Mouse (Mus musculus): ENCODE measurements around the gene C1qbp.
A peak's percentile ranks its signal among the peaks of the same experiment; 100 is the strongest.

Gene C1qbp

DNA sequence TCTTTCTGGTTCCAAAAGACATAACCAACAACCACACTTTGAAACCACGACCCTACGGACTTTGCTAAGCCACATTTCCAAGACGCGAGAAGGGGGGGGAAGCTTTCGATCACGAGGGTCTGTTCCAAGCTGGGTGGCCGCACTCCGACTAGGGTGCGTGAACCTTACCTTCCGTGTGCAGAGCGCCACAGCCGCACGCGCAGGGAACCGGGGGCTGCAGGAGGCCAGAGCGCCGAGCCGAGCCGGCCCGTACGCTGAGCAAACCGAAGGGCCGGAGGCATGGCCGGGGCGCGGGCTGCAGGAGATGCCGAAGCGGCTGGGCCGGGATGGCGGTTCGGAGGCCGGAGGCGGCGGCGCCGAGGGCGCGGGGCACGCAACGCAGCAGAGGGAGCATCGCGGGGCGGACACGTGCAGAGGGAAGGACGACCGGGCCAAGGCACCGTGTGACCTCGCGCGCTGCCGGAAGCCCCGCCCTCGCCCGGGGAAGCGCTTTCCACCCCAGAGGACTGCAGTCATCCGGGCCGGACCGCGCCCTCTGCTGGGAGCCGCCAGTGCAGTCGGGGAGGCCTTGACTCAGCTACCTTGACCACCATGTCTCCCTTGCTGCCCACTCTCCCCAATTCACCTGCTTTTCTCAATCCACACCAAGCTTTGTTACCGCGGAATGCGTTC lies at the start of gene C1qbp:
Gene C1qbp, minus strand, starts transcription at position 470 of the 672 bp plus-strand sequence.
- DNase-seq (ENCODE audit: low spot score in 2 of 2), result peak; percentile 94 to 95

- DNase-seq (ENCODE audit: low spot score in 2 of 2), result no peak
Observed at GRCm38 (mm10) chr11:71032070-71032469, 49.2 kb upstream of the C1qbp start.

- DNase-seq (ENCODE audit: low spot score in 2 of 2), result no peak
Observed at GRCm38 (mm10) chr11:71029403-71030118, 46.7 kb upstream of the C1qbp start.

DNA sequence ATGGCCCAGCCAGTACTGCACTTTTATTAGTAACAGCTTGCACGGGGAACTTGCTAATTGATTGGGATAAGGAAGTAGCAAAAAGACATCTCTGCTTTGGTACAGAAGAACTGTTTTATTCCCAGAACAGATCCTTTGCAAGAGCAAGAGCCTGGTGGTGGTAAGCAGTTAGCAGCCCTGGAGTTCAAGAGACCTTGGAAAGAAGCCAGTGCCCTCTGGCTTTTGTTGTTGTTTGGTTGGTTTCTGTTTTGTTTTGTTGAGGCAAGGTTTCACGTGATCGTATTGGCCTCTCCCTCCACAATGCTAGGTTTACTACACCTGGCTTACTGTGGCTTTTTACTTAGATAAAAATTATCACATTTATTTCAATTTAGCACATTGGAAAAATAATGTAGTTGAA lies 45.5 kb upstream of the C1qbp start:
- no peak for DNase-seq (ENCODE audit: low spot score in 2 of 2)

- peak; percentile 99 to 100 for DNase-seq (ENCODE audit: low spot score in 2 of 2)
Observed at GRCm38 (mm10) chr11:71019201-71020068, 36.6 kb upstream of the C1qbp start, which contains the start of the genes Mis12 and Derl2. Mis12 (plus strand) TSS chr11:71019611. Derl2 (minus strand) TSS chr11:71019841.

DNA sequence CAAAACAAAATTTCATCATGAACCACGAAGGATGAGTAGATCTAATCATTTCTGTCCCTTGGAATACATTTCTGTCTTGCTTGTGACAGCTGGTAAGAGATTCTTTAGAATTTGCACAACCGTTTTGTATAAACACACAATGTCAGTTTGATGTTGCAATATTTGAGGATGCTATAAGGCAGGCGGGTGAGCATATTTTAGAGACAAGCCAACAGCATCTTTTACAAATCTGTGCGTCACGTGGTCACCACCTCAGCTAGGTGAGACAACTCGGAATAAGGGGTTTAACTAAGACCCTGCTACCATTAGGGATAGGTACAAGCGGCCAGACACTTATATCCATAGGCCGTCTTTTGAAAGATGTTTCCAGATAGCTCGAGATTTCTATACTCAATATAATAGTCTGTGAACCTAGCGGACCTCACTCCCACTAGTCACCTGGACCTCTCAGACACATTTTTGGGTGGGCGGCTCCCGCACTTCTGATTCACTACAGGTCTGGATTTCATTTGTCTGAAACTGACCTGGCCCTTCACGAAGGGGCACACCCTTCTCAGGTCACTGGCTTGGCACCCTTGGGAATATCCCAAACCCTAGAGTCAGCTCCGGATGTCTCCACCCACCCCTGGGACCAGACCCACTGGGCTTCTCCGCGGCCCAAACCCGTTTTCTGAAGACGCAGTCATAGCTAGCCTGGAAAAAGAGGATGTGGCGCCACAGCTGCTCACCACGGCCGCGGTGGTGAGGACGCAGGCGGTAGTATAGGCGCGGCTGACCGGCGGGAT lies 35.8 kb upstream of the C1qbp start:
- no peak for DNase-seq (ENCODE audit: low spot score in 2 of 2)

DNA sequence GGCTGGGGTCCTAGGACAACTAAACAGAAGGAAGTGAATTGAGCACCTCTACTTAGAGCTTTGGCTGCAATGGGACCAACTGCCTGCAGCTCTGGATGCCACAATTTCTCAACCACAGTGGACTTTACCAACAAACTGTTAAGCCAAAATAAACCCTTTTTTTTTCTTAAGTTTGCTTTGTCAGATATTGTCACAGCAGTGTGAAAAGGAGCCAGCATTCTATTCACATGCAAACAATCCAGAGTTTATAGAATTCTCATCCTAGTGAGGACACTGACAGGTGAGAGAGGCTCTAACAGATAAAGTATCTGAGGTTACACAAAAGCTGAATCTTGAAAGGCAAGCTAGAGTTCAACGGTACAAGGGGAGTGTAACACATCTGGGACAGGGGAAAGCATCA lies 34.2 kb upstream of the C1qbp start:
- DNase-seq (ENCODE audit: low spot score in 2 of 2), result no peak

GRCm38 (mm10) chr11:71012743-71013142 lies 29.9 kb upstream of the C1qbp start:
- DNase-seq (ENCODE audit: low spot score in 2 of 2), result no peak

- no peak for DNase-seq (ENCODE audit: low spot score in 2 of 2)
Observed at GRCm38 (mm10) chr11:71008321-71008720, 25.5 kb upstream of the C1qbp start.

- no peak for DNase-seq (ENCODE audit: low spot score in 2 of 2)
Observed at GRCm38 (mm10) chr11:71007831-71008230, 25.0 kb upstream of the C1qbp start.

GRCm38 (mm10) chr11:71007026-71007425 lies 24.2 kb upstream of the C1qbp start:
- no peak for DNase-seq (ENCODE audit: low spot score in 2 of 2)

GRCm38 (mm10) chr11:71005046-71005445 lies 22.2 kb upstream of the C1qbp start:
- no peak for DNase-seq (ENCODE audit: low spot score in 2 of 2)

- peak; percentile 99 for DNase-seq (ENCODE audit: low spot score in 2 of 2)
Observed at GRCm38 (mm10) chr11:71004316-71004773, 21.5 kb upstream of the C1qbp start, which contains the start of gene Dhx33. Dhx33 (minus strand) TSS chr11:71004437.

DNA sequence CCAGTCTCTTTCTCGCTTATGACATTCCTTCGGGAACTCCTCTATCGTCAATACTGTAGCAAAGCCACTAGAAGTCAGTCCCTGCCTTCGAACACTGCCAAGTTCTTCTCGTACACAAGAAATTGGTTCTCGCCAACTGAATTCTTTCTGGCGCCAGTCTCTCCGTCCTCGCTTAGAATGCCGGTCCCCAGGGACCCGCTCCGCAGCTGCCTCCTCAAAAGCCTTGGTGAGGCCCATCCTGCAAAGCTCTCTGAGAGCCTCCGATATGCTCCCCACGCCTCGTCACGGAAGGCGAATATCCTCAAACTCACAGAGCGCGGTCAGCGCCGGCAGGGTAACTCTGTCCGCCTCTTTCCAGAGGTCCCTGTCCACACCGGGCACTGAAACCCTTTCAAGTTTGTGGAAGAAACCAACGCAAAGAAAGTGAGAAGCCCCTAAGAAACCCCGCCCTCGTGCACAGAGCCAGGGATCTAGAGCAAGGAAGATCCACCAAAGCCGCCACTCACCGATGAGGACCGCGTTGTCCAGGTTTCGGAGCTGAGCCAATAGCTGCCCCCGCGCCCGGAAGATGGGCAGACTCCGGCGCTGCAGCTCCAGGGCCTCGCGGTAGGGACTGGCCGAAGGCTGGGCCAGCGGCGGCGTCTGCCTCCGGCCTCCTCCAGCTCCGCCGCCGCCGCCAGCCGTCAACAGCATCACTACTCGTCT lies 20.9 kb upstream of the C1qbp start:
- DNase-seq (ENCODE audit: low spot score in 2 of 2), result peak in 1 of 2 experiments; percentile 70

DNA sequence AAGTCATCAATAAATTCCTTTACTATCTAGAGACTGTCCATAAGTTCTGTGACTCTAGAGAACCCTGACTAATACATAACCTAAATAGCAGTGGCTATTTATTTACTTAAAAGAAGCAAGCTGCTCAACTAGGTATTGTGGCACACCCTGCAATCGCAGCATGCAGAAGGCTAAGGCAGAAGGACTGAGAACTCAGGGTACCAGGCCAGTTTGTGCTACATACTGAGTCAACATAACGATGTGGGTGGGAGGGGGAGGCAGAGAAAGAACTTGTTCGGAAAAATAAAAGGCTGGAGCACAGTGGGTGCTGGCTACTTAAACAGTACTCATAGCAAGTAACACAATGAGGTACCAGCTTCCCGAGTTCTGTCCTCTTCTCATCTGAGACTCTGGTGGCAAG lies 18.3 kb upstream of the C1qbp start:
- no peak for DNase-seq (ENCODE audit: low spot score in 2 of 2)

- no peak for DNase-seq (ENCODE audit: low spot score in 2 of 2)
Observed at GRCm38 (mm10) chr11:70982030-70982429, 796 bp downstream of the C1qbp start.

DNA sequence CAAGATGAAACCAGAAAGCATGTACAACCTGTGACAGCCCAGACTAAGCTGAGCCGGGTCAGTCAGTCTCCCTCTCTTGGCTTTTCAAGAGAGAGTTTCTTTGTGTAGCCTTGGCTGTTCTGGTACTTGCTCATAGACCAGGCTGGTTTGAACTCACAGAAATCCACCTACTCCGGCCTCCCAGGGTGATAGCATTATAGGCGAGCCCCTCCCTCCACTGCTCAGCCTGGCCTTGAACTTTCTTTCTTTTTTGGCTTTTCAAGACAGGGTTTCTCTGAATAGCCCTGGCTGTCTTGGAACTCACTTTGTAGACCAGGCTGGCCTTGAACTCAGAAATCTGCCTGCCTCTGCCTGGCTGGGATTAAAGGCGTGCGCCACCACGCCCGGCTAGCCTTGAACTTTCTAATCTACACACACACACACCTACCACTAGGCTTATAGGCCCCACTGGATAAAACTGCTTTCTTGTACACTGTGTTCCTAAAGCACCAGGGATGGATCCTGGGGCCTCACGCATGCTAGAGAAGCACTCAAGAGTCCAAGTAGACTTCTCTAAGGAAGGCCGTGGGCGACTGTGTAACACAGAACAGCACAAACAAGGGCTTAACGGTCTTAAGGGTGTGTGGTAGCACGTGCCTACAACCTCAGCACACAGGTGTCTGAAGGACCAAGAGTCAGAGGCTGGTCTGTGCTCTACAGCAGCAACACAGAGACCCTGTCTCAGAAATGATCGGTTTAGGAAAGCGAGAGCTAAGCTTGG lies 1.9 kb downstream of the C1qbp start:
- DNase-seq (ENCODE audit: low spot score in 2 of 2), result no peak

GRCm38 (mm10) chr11:70980232-70980631 lies 2.6 kb downstream of the C1qbp start:
- no peak for DNase-seq (ENCODE audit: low spot score in 2 of 2)

DNA sequence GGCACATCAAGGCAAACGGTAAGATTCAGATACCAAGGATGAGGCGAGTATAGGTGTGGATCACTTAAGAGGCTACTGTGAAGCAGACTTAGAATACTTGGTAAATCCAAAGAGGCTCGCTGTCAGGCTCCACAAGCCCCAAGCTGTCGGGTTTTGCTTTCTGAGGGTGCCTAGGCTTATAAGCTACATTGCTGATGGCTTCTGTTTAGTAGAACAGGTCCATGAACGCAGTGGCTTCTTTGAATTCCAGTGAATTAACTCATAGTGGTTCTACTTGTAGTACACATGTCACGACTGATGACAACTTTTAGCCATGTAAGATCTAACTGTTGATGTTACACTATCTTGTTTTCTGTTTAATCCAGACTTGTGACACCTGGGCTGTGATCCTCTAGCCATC lies 5.5 kb downstream of the C1qbp start:
- no peak for DNase-seq (ENCODE audit: low spot score in 2 of 2)

GRCm38 (mm10) chr11:70975193-70975592 lies 7.6 kb downstream of the C1qbp start:
- no peak for DNase-seq (ENCODE audit: low spot score in 2 of 2)

Data from right cerebral cortex, postnatal 10 days (tissue).